Mouse (Mus musculus): ENCODE results near the gene Ankrd17. TPM values are rescaled to one million over a fixed set of nuclear protein-coding genes. Genes with fewer than 3 reads are reported as not detected.

The Ankrd17 gene
- polyA plus RNA-seq, 1 experiment from 2014 or later, result 32.5 TPM

DNA sequence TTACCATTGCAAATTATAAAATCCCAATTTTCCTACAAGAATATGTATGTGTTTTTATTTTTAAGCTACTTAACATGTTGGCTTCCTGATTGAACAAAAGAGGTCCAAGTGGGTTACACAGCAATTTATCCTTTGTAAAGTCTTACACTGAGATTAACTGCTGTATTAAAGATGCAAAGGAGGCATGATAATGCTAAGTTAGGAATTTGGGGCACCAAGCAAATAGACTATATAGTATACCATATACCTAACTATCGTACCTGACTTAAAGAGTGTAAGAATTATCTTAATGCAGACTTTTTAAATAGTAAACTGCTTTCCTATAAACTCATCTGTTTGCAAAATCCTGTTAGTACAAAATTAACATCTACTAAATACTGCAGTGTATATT lies 26.4 kb downstream of the Ankrd17 start:
- Histone ChIP-seq H3K27ac (ENCODE audit: low read length) (no peak overlapping the region; the same call in 1 of the 2 replicates), H3K4me1 (replicated peaks; ENCODE audit: control insufficient read depth, insufficient read depth, low read length) (peaks cover 6% of the 10 kb centered on the region)

DNA sequence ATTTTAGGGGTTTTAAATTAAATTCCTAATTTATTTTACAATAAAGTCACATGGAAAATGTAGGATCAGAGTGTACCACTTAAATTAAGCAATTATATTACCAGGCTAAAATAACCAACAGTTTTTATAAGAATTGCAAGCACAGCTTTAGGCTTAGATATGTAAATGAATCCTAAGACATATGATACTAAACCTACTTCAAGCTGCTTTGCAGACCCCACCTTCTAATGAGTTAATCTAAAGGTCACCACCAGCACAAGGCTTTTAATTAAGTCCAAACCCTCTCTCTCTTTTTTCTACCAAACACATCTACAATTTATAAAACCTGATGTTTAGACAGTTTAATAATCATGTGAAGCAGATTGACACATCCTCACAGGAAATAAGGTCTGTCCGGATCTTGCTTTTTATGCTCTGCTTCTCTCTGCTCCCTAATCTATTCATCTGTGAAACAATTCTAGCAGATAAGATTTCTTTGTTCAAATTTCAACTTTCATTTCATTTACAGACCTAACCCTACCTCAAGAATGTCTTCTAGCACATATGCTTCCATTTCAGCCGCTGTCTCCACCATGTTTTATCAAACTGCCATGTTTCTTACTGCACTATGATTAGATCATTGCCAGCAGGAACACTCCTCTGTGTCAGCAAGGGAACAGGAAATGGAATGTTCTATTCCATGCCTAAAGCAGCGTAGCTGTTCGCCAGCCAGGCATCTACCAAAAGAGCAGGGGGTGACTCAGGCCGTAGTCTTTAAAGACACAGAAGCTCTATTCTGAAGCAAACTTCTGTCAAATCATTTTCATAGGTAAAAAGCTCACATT lies 27.0 kb downstream of the Ankrd17 start:
- peak overlapping the region; percentile 57 for H3K4me2 ChIP-seq (ENCODE audit: low read length)
- no peaks in the 10 kb centered on the region for H3K27me3 ChIP-seq (replicated peaks; ENCODE audit: control insufficient read depth, insufficient read depth, low read length)
- ATAC-seq, result peak; percentile 98
- H3K9me3 ChIP-seq (ENCODE audit: control insufficient read depth, low read length), result no peaks in the 10 kb centered on the region
- H3K4me3 ChIP-seq (replicated peaks; ENCODE audit: low read length), result peak overlapping the region; percentile 44
- no peaks in the 10 kb centered on the region for H3K36me3 ChIP-seq (ENCODE audit: control insufficient read depth, insufficient read depth)
- peaks cover 6% of the 10 kb centered on the region for H3K4me1 ChIP-seq (replicated peaks; ENCODE audit: control insufficient read depth, insufficient read depth, low read length)
- 5% methylated on average over 5 of the region's 5 CpGs for WGBS
- H3K9ac ChIP-seq (replicated peaks; ENCODE audit: low read depth, low read length), result peak overlapping the region; percentile 48
- peak overlapping the region; percentile 77 for H3K27ac ChIP-seq (ENCODE audit: low read length)

More for the DNA sequence above, 26.4 kb downstream of the Ankrd17 start:
- ATAC-seq, result peak; percentile 51
- Histone ChIP-seq H3K36me3 (ENCODE audit: control insufficient read depth, insufficient read depth) (no peaks in the 10 kb centered on the region), H3K4me3 (replicated peaks; ENCODE audit: low read length) (peak overlapping the region; percentile 44; the same call in 1 of the 2 replicates), H3K27me3 (replicated peaks; ENCODE audit: control insufficient read depth, insufficient read depth, low read length) (no peaks in the 10 kb centered on the region), H3K4me2 (ENCODE audit: low read length) (peak overlapping the region; percentile 57), H3K9ac (replicated peaks; ENCODE audit: low read depth, low read length) (no peak overlapping the region), H3K9me3 (ENCODE audit: control insufficient read depth, low read length) (no peaks in the 10 kb centered on the region)
- 84% methylated on average over 1 of the region's 1 CpGs for WGBS

DNA sequence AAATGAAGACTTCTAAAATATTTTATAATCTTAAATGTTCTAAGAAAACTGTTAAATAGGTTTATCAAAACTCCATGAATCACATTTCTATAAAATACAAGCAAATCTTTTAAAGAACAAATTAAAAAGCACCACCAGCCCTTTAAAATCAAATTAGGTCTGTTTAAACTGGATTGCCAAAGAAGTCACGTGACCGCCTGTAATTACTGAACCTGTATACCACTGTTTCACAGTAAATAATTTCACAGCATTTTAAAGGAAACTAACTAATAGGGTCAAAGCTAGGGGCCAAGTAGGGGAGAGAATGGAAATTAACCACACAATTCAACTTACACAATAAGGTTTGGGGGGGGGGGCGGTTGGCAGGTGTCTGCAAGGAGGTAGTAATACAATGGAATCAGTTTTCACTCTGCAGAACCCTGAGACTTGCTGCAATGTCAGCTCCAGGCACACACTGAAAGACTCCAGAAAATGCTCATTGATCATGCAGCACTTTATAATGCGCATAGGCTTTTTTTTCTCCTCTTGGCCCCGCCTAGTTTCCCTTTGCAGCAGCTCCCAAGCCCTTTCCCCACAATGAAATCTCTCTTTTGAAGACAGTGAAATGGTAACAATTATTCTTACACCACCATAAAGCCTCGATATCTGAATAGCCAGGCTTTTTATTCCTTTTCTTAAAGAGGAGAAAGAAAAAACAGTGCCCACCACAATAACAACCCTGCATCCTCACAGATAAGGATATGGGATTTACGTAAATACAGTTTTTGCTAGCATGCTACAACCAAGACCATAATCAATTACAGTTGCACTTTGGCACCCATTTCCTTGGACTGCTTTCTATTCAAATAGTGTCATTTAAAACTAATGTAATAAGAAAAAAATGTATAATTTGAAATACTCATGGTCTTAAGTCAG lies 27.9 kb downstream of the Ankrd17 start:
- Histone ChIP-seq H3K4me1 (replicated peaks; ENCODE audit: control insufficient read depth, insufficient read depth, low read length) (peaks cover 6% of the 10 kb centered on the region), H3K27ac (ENCODE audit: low read length) (peak overlapping the region; percentile 60), H3K9ac (replicated peaks; ENCODE audit: low read depth, low read length) (peak overlapping the region; percentile 32; the same call in 1 of the 2 replicates), H3K36me3 (ENCODE audit: control insufficient read depth, insufficient read depth) (no peaks in the 10 kb centered on the region), H3K4me2 (ENCODE audit: low read length) (peak overlapping the region; percentile 51), H3K4me3 (replicated peaks; ENCODE audit: low read length) (peak overlapping the region; percentile 29), H3K27me3 (replicated peaks; ENCODE audit: control insufficient read depth, insufficient read depth, low read length) (no peaks in the 10 kb centered on the region), H3K9me3 (ENCODE audit: control insufficient read depth, low read length) (no peaks in the 10 kb centered on the region)
- peak; percentile 40 for ATAC-seq
- WGBS, result 8% methylated on average over 7 of the region's 7 CpGs

DNA sequence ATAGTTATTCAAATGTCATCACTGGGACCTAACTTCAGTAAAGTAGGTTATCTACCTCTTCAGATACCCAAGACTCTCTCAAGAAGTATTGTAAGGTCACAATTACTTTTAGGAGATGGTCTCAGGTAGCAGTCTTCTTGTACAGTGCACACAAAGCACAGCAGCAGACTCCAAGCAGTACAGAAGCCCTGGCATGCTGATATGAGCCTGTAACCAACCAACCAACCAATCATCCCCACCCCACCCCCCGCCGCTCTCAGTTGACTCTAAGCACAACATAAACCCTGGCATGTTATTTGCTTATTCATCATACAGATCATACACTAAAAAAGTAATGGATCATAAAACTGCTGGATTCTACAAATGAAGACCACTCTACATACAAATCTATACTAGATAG lies 33.9 kb downstream of the Ankrd17 start:
- Histone ChIP-seq H3K4me1 (replicated peaks; ENCODE audit: control insufficient read depth, insufficient read depth, low read length) (peaks cover 3% of the 10 kb centered on the region; the same call in 1 of the 2 replicates), H3K36me3 (ENCODE audit: control insufficient read depth, insufficient read depth) (no peaks in the 10 kb centered on the region), H3K9ac (replicated peaks; ENCODE audit: low read depth, low read length) (no peak overlapping the region), H3K27me3 (replicated peaks; ENCODE audit: control insufficient read depth, insufficient read depth, low read length) (no peaks in the 10 kb centered on the region), H3K27ac (ENCODE audit: low read length) (no peak overlapping the region), H3K4me2 (ENCODE audit: low read length) (no peak overlapping the region), H3K4me3 (replicated peaks; ENCODE audit: low read length) (no peak overlapping the region), H3K9me3 (ENCODE audit: control insufficient read depth, low read length) (no peaks in the 10 kb centered on the region)
- 98% methylated on average over 2 of the region's 2 CpGs for WGBS
- no peak for ATAC-seq

DNA sequence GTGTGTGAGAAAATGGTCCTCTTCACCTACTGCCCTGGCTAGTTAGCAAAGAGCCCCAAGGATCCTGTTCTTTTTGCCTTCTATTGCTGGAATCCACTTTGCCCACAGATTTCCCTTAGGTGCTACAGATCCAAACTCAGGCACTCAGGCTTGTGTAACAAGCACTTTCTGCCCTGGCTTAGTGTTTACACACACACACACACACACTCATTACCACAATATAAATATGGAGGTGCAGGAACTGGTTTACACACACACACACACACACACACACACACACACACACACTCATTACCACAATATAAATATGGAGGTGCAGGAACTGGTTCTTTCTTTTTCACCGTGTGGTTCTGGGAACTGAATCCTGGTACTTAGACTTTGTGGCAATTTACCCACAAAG lies 35.3 kb downstream of the Ankrd17 start:
- Histone ChIP-seq H3K27me3 (replicated peaks; ENCODE audit: control insufficient read depth, insufficient read depth, low read length) (no peaks in the 10 kb centered on the region), H3K4me2 (ENCODE audit: low read length) (no peak overlapping the region), H3K27ac (ENCODE audit: low read length) (no peak overlapping the region), H3K4me3 (replicated peaks; ENCODE audit: low read length) (no peak overlapping the region), H3K36me3 (ENCODE audit: control insufficient read depth, insufficient read depth) (no peaks in the 10 kb centered on the region), H3K9me3 (ENCODE audit: control insufficient read depth, low read length) (no peaks in the 10 kb centered on the region), H3K9ac (replicated peaks; ENCODE audit: low read depth, low read length) (no peak overlapping the region), H3K4me1 (replicated peaks; ENCODE audit: control insufficient read depth, insufficient read depth, low read length) (peaks cover 3% of the 10 kb centered on the region; the same call in 1 of the 2 replicates)
- 78% methylated on average over 1 of the region's 1 CpGs for WGBS
- ATAC-seq, result no peak

DNA sequence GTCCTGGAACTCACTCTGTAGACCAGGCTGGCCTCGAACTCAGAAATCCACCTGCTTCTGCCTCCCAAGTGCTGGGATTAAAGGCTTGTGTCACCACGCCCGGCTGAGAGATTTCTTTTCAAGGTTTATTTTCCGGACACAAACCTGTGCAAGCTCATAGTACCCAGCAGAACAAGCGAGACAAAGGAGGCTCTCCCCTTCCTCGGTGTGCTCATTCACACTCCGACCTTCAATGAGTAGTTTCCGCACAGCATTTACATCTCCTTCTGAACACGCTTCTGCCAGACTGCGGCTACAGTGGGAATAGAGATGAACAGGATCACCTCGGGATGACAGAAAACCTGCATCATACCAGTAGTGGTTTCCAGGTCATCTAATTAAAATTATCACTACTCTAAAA lies 68.0 kb downstream of the Ankrd17 start:
- no peaks in the 10 kb centered on the region for H3K4me1 ChIP-seq (replicated peaks; ENCODE audit: control insufficient read depth, insufficient read depth, low read length)
- no peak overlapping the region for H3K27ac ChIP-seq (ENCODE audit: low read length)
- 94% methylated on average over 11 of the region's 11 CpGs for WGBS
- H3K27me3 ChIP-seq (replicated peaks; ENCODE audit: control insufficient read depth, insufficient read depth, low read length), result no peaks in the 10 kb centered on the region
- peaks cover 12% of the 10 kb centered on the region; the same call in 1 of the 2 replicates for H3K36me3 ChIP-seq (ENCODE audit: control insufficient read depth, insufficient read depth)
- H3K9me3 ChIP-seq (ENCODE audit: control insufficient read depth, low read length), result no peaks in the 10 kb centered on the region
- ATAC-seq, result no peak
- H3K4me2 ChIP-seq (ENCODE audit: low read length), result no peak overlapping the region
- H3K4me3 ChIP-seq (replicated peaks; ENCODE audit: low read length), result no peak overlapping the region
- no peak overlapping the region for H3K9ac ChIP-seq (replicated peaks; ENCODE audit: low read depth, low read length)

DNA sequence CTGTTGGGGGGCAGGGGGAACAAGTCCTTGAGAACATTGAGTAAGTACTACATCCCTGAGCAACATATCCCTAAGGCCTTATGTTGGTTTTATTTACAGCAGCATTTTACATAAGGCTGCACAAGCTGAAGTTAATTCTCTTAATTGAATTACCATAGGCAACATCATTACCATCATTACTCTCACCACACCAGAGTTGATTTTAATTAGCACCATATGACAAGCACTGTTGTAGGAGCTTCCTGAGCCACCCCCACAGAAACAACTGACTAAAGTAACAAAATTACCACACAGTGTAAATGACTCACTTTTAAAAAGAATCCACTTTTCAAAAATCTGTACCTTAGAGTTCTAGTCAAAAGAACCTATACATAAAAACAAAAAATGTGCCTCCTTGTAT lies 76.5 kb downstream of the Ankrd17 start:
- no peaks in the 10 kb centered on the region for H3K27me3 ChIP-seq (replicated peaks; ENCODE audit: control insufficient read depth, insufficient read depth, low read length)
- no peak overlapping the region for H3K9ac ChIP-seq (replicated peaks; ENCODE audit: low read depth, low read length)
- no peak overlapping the region for H3K4me2 ChIP-seq (ENCODE audit: low read length)
- H3K36me3 ChIP-seq (ENCODE audit: control insufficient read depth, insufficient read depth), result peaks cover 39% of the 10 kb centered on the region
- H3K4me3 ChIP-seq (replicated peaks; ENCODE audit: low read length), result no peak overlapping the region
- H3K9me3 ChIP-seq (ENCODE audit: control insufficient read depth, low read length), result no peaks in the 10 kb centered on the region
- ATAC-seq, result no peak
- H3K4me1 ChIP-seq (replicated peaks; ENCODE audit: control insufficient read depth, insufficient read depth, low read length), result no peaks in the 10 kb centered on the region
- no peak overlapping the region for H3K27ac ChIP-seq (ENCODE audit: low read length)

DNA sequence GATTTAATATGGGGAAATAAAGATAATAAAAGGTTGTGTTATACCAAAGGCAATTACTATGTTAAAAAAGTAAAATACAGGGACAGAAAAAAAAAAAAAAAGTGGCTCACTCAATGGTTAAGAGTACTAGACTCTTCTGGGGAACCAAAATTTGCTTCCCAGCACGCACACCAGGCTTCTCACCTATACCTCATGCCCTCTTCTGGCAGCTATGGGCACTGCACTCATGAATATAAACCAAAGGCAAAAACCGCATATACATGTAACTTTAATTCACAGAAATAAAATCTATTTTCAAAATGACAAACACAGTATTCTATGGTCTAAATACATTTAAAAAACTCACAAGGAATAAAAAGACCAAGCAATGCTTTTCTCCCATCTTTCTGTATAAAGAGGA lies 79.8 kb downstream of the Ankrd17 start:
- Histone ChIP-seq H3K27ac (ENCODE audit: low read length) (no peak overlapping the region), H3K36me3 (ENCODE audit: control insufficient read depth, insufficient read depth) (peaks cover 44% of the 10 kb centered on the region), H3K9ac (replicated peaks; ENCODE audit: low read depth, low read length) (no peak overlapping the region), H3K4me3 (replicated peaks; ENCODE audit: low read length) (no peak overlapping the region), H3K9me3 (ENCODE audit: control insufficient read depth, low read length) (no peaks in the 10 kb centered on the region), H3K4me2 (ENCODE audit: low read length) (no peak overlapping the region), H3K27me3 (replicated peaks; ENCODE audit: control insufficient read depth, insufficient read depth, low read length) (no peaks in the 10 kb centered on the region), H3K4me1 (replicated peaks; ENCODE audit: control insufficient read depth, insufficient read depth, low read length) (no peaks in the 10 kb centered on the region)
- ATAC-seq, result no peak
- 77% methylated on average over 2 of the region's 2 CpGs for WGBS

DNA sequence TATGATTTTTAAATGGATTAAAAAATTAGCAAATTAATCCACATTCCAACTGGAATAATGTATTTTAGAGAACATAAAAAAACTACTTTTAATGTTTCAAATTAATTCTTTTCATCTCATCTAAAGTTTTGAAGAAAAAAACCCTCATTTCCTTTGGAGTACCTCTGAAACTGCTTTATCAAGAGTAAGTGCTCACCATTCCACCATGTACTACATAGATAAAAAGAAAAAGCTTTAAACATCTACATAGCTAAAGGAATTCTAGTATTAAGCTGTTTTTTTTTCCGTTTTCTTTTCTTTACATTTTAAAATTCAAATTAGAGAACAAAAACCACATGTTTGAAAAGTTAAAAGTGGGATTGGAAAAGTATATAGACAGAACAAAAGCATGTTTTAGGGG lies 86.3 kb downstream of the Ankrd17 start:
- Histone ChIP-seq H3K27ac (ENCODE audit: low read length) (no peak overlapping the region), H3K4me1 (replicated peaks; ENCODE audit: control insufficient read depth, insufficient read depth, low read length) (no peaks in the 10 kb centered on the region), H3K9me3 (ENCODE audit: control insufficient read depth, low read length) (no peaks in the 10 kb centered on the region), H3K4me3 (replicated peaks; ENCODE audit: low read length) (no peak overlapping the region), H3K27me3 (replicated peaks; ENCODE audit: control insufficient read depth, insufficient read depth, low read length) (no peaks in the 10 kb centered on the region), H3K4me2 (ENCODE audit: low read length) (no peak overlapping the region), H3K9ac (replicated peaks; ENCODE audit: low read depth, low read length) (no peak overlapping the region), H3K36me3 (ENCODE audit: control insufficient read depth, insufficient read depth) (peaks cover 25% of the 10 kb centered on the region)
- ATAC-seq, result no peak
- WGBS, result 88% methylated on average over 1 of the region's 1 CpGs

Data from forebrain, embryonic 16.5 days (tissue).